Mouse (Mus musculus): ENCODE measurements around the gene AC131692.1. TPM values are rescaled to one million over a fixed set of nuclear protein-coding genes. Genes with fewer than 3 reads are reported as not detected.
A peak's percentile ranks its signal among the peaks of the same experiment; 100 is the strongest.

The AC131692.1 gene
- polyA plus RNA-seq, 1 experiment from 2014 or later: 0.48 TPM

GRCm38 (mm10) chr19:6056696-6057095, 37.5 kb upstream of the AC131692.1 start:
- Histone ChIP-seq H3K4me3 (ENCODE audit: low read depth, low read length) (peak overlapping the region; percentile 94), H3K36me3 (ENCODE audit: control insufficient read depth, insufficient read depth) (peaks cover 47% of the 10 kb centered on the region), H3K9ac (ENCODE audit: low read depth, low read length) (peak overlapping the region; percentile 88), H3K9me3 (replicated peaks; ENCODE audit: control insufficient read depth, low read length) (no peaks in the 10 kb centered on the region), H3K4me2 (ENCODE audit: low read depth, low read length) (peak overlapping the region; percentile 96), H3K27me3 (ENCODE audit: control insufficient read depth, insufficient read depth, low read depth, low read length) (no peaks in the 10 kb centered on the region), H3K27ac (ENCODE audit: low read length) (peak overlapping the region; percentile 80; the same call in 1 of the 2 replicates), H3K4me1 (ENCODE audit: control insufficient read depth, low read depth, low read length) (peaks cover 26% of the 10 kb centered on the region)
- no peak for ATAC-seq (ENCODE audit: low read depth)
- 39% methylated on average over 4 of the region's 4 CpGs for WGBS (ENCODE audit: insufficient replicate concordance)

DNA sequence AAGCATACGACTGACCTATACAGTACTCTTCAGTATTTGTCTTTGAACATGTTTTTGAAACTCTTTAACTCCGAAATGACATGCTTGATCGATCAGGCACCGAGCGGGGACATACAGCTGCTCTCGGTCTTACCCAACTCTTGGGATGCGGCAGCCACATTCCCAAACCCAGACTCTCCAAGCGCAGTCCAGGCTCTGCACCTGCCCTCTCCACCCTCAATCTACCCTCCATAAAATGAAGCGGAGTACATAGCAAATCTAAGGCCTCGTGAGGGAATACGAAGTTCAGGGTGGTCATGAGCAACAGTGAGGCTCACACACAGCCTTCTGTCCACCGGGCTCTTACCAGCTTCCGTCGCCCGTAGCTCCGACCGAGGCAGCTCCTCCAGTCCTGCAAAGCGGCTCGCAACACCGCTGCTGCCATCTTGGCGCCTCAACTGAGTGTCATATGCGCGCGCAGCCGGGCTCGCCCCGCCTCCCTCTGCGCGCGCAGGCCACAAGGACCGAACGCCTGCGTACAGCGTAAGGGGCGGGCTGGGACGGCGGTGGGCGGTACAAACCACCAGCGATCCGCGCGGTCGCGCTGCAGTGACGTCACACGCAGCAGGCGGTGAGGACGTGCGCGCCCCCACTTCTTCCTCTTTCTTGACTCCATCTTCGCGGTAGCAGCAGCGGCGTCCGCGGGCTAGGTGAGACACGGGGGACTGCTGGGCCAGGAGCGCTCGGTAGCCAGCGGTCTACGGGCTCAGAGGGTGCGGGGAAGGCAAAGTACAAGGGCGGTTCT, 36.7 kb upstream of the AC131692.1 start, which contains the start of the genes Mrpl49 and Fau:
Gene Mrpl49, minus strand, starts transcription at position 473 of the 784 bp plus-strand sequence.
Gene Fau, plus strand, starts transcription at position 532 of the 784 bp plus-strand sequence.
- peak within 1 kb of the TSS; percentile 94 for H3K4me3 ChIP-seq (ENCODE audit: low read depth, low read length)
- no peaks in the 10 kb centered on the region for H3K27me3 ChIP-seq (ENCODE audit: control insufficient read depth, insufficient read depth, low read depth, low read length)
- peak within 1 kb of the TSS; percentile 96 for H3K4me2 ChIP-seq (ENCODE audit: low read depth, low read length)
- ATAC-seq (ENCODE audit: low read depth): peak; percentile 82
- H3K9ac ChIP-seq (ENCODE audit: low read depth, low read length): peak within 1 kb of the TSS; percentile 91
- H3K27ac ChIP-seq (ENCODE audit: low read length): peak within 1 kb of the TSS; percentile 83
- peaks cover 34% of the 10 kb centered on the region for H3K4me1 ChIP-seq (ENCODE audit: control insufficient read depth, low read depth, low read length)
- WGBS (ENCODE audit: insufficient replicate concordance): under 1% methylated on average over 55 of the region's 63 CpGs
- no peaks in the 10 kb centered on the region for H3K9me3 ChIP-seq (replicated peaks; ENCODE audit: control insufficient read depth, low read length)
- H3K36me3 ChIP-seq (ENCODE audit: control insufficient read depth, insufficient read depth): peaks cover 39% of the 10 kb centered on the region

DNA sequence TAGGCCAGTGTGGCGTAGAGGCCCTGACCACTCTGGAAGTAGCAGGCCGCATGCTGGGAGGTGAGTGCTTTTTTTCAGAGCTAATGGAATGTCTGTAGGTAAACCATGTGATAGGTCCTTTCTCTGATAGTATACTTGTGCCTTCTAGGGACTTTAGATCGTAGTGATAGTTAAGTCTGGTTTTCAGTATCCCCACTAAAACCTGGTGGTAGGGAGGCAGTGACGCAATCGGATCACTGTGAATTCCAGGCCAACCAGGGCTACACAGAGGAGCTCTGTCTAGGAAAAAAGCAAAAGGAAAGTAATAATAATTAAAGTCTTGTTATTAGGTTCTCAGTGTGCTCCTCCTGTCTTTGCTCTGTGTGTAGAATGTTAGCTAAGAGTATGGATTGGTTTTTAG, 35.7 kb upstream of the AC131692.1 start:
- 22% methylated on average over 5 of the region's 5 CpGs for WGBS (ENCODE audit: insufficient replicate concordance)
- H3K4me1 ChIP-seq (ENCODE audit: control insufficient read depth, low read depth, low read length): peaks cover 37% of the 10 kb centered on the region

DNA sequence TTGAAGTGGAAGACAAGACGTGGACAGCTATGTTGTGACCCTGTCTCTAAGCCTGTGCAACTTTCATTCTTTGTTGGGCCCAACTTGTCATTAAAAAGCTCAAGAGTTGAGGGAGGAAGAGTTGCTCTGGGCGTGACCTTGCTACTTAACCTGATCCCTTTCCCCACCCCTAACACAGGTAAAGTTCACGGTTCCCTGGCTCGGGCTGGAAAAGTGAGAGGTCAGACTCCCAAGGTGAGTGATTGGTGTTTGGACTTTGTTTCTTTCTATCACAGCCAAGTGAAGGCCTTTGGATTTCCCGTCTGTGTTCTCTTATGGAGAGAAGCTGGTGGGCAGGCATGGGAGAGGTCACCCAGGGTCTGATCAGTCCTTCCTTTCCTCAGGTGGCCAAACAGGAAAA, 35.3 kb upstream of the AC131692.1 start:
- Histone ChIP-seq H3K9me3 (replicated peaks; ENCODE audit: control insufficient read depth, low read length) (no peaks in the 10 kb centered on the region), H3K9ac (ENCODE audit: low read depth, low read length) (peak overlapping the region; percentile 91), H3K4me1 (ENCODE audit: control insufficient read depth, low read depth, low read length) (peaks cover 37% of the 10 kb centered on the region), H3K4me3 (ENCODE audit: low read depth, low read length) (peak overlapping the region; percentile 94), H3K27ac (ENCODE audit: low read length) (peak overlapping the region; percentile 83), H3K4me2 (ENCODE audit: low read depth, low read length) (peak overlapping the region; percentile 73), H3K27me3 (ENCODE audit: control insufficient read depth, insufficient read depth, low read depth, low read length) (no peaks in the 10 kb centered on the region), H3K36me3 (ENCODE audit: control insufficient read depth, insufficient read depth) (peaks cover 25% of the 10 kb centered on the region)
- 58% methylated on average over 5 of the region's 5 CpGs for WGBS (ENCODE audit: insufficient replicate concordance)
- ATAC-seq (ENCODE audit: low read depth): no peak

More for the DNA sequence above, 35.7 kb upstream of the AC131692.1 start:
- Histone ChIP-seq H3K36me3 (ENCODE audit: control insufficient read depth, insufficient read depth) (peaks cover 29% of the 10 kb centered on the region), H3K4me3 (ENCODE audit: low read depth, low read length) (peak overlapping the region; percentile 94), H3K4me2 (ENCODE audit: low read depth, low read length) (peak overlapping the region; percentile 73), H3K27ac (ENCODE audit: low read length) (peak overlapping the region; percentile 83), H3K9me3 (replicated peaks; ENCODE audit: control insufficient read depth, low read length) (no peaks in the 10 kb centered on the region), H3K9ac (ENCODE audit: low read depth, low read length) (peak overlapping the region; percentile 91), H3K27me3 (ENCODE audit: control insufficient read depth, insufficient read depth, low read depth, low read length) (no peaks in the 10 kb centered on the region)
- no peak for ATAC-seq (ENCODE audit: low read depth)

DNA sequence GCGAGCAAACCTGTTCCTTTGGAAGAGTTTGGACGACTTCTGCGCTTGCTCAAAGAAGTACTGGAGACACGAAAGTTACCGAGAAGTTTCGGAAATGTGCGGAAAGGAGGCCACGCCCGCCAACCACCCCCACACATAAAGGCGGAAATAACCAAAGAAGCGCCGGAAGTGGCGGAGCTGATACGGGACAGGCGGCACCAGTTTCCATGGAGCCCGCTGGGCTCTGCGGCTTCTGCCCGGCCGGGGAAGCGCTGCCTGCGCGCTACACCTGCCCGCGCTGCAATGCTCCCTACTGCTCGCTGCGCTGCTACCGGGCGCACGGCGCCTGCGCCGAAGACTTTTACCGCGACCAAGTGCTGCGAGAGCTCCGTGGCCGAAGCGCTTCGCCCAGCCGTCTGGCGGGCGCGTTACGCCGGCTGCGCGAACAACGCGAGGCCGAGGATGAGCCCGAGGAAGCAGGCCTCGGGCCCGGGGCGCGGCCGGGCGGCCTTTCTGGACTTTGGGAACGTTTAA, 33.1 kb upstream of the AC131692.1 start, which contains the start of gene Znhit2:
Gene Znhit2, plus strand, starts transcription at position 172 of the 513 bp plus-strand sequence.
- Histone ChIP-seq H3K27me3 (ENCODE audit: control insufficient read depth, insufficient read depth, low read depth, low read length) (no peaks in the 10 kb centered on the region), H3K27ac (ENCODE audit: low read length) (peak within 1 kb of the TSS; percentile 97), H3K9me3 (replicated peaks; ENCODE audit: control insufficient read depth, low read length) (no peaks in the 10 kb centered on the region), H3K4me1 (ENCODE audit: control insufficient read depth, low read depth, low read length) (peaks cover 35% of the 10 kb centered on the region), H3K4me3 (ENCODE audit: low read depth, low read length) (peak within 1 kb of the TSS; percentile 79), H3K9ac (ENCODE audit: low read depth, low read length) (peak within 1 kb of the TSS; percentile 79), H3K4me2 (ENCODE audit: low read depth, low read length) (peak within 1 kb of the TSS; percentile 99), H3K36me3 (ENCODE audit: control insufficient read depth, insufficient read depth) (peaks cover 11% of the 10 kb centered on the region)
- peak; percentile 72 for ATAC-seq (ENCODE audit: low read depth)
- under 1% methylated on average over 58 of the region's 58 CpGs for WGBS (ENCODE audit: insufficient replicate concordance)

- no peaks in the 10 kb centered on the region for H3K9me3 ChIP-seq (replicated peaks; ENCODE audit: control insufficient read depth, low read length)
- no peaks in the 10 kb centered on the region for H3K27me3 ChIP-seq (ENCODE audit: control insufficient read depth, insufficient read depth, low read depth, low read length)
- peak overlapping the region; percentile 79 for H3K9ac ChIP-seq (ENCODE audit: low read depth, low read length)
- H3K27ac ChIP-seq (ENCODE audit: low read length): peak overlapping the region; percentile 97
- ATAC-seq (ENCODE audit: low read depth): peak; percentile 6; the same call in 1 of the 2 replicates
- peaks cover 11% of the 10 kb centered on the region for H3K36me3 ChIP-seq (ENCODE audit: control insufficient read depth, insufficient read depth)
- H3K4me2 ChIP-seq (ENCODE audit: low read depth, low read length): peak overlapping the region; percentile 99
- H3K4me1 ChIP-seq (ENCODE audit: control insufficient read depth, low read depth, low read length): peaks cover 35% of the 10 kb centered on the region
- WGBS (ENCODE audit: insufficient replicate concordance): under 1% methylated on average over 44 of the region's 44 CpGs
- peak overlapping the region; percentile 79 for H3K4me3 ChIP-seq (ENCODE audit: low read depth, low read length)
Measured at GRCm38 (mm10) chr19:6061641-6062302, 32.4 kb upstream of the AC131692.1 start.

DNA sequence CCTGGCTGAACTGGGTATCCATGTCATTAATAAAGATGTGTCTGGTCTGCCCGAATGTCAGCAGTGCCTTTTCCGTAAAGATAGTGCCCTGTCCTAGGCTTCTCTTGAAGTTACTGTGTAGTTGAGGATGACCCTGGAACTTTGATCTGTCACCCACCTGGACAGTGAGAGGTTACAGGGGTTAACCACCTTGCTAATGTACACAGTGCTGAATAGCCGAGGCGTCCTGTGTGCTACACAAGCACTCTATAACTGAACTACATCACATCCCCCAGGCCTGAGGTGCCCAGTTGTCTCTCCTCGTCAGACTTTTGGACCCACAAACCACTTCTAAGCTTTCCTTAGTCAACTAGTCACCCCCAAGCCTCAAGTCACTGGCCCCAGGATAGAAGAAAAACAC, 31.8 kb upstream of the AC131692.1 start:
- WGBS (ENCODE audit: insufficient replicate concordance): 42% methylated on average over 5 of the region's 5 CpGs
- peaks cover 38% of the 10 kb centered on the region for H3K4me1 ChIP-seq (ENCODE audit: control insufficient read depth, low read depth, low read length)

GRCm38 (mm10) chr19:6063081-6063480, 31.1 kb upstream of the AC131692.1 start:
- peaks cover 11% of the 10 kb centered on the region for H3K36me3 ChIP-seq (ENCODE audit: control insufficient read depth, insufficient read depth)
- H3K4me2 ChIP-seq (ENCODE audit: low read depth, low read length): 0 out of 2 replicates have a peak overlapping the region, but pooled peaks have one; percentile 99
- WGBS (ENCODE audit: insufficient replicate concordance): 84% methylated on average over 6 of the region's 6 CpGs
- no peaks in the 10 kb centered on the region for H3K27me3 ChIP-seq (ENCODE audit: control insufficient read depth, insufficient read depth, low read depth, low read length)
- no peaks in the 10 kb centered on the region for H3K9me3 ChIP-seq (replicated peaks; ENCODE audit: control insufficient read depth, low read length)
- peak overlapping the region; percentile 97; the same call in 1 of the 2 replicates for H3K27ac ChIP-seq (ENCODE audit: low read length)
- H3K4me1 ChIP-seq (ENCODE audit: control insufficient read depth, low read depth, low read length): peaks cover 43% of the 10 kb centered on the region
- no peak for ATAC-seq (ENCODE audit: low read depth)
- no peak overlapping the region for H3K4me3 ChIP-seq (ENCODE audit: low read depth, low read length)
- H3K9ac ChIP-seq (ENCODE audit: low read depth, low read length): no peak overlapping the region

More for the DNA sequence above, 31.8 kb upstream of the AC131692.1 start:
- Histone ChIP-seq H3K27me3 (ENCODE audit: control insufficient read depth, insufficient read depth, low read depth, low read length) (no peaks in the 10 kb centered on the region), H3K27ac (ENCODE audit: low read length) (peak overlapping the region; percentile 97), H3K9me3 (replicated peaks; ENCODE audit: control insufficient read depth, low read length) (no peaks in the 10 kb centered on the region), H3K4me2 (ENCODE audit: low read depth, low read length) (peak overlapping the region; percentile 99), H3K36me3 (ENCODE audit: control insufficient read depth, insufficient read depth) (peaks cover 11% of the 10 kb centered on the region), H3K9ac (ENCODE audit: low read depth, low read length) (peak overlapping the region; percentile 79), H3K4me3 (ENCODE audit: low read depth, low read length) (peak overlapping the region; percentile 79)
- ATAC-seq (ENCODE audit: low read depth): peak; percentile 11; the same call in 1 of the 2 replicates
